Mouse (Mus musculus) telencephalon, adult 2 months (tissue): ENCODE results near the gene Nudt3.

ENCODE experiments used
- DNase-seq: peaks from one replicate; pipeline ENCODE4 v3.0.0-alpha.2; 2011; ENCODE audit warnings: low read depth, low spot score

Nudt3 gene

GRCm38 (mm10) chr17:27565163-27565941 is 57.9 kb downstream of the Nudt3 start, which contains the start of gene AI413582:
TSS of gene AI413582 (minus strand) at chr17:27565756.
- peak; percentile 72 for DNase-seq

GRCm38 (mm10) chr17:27564391-27565162 is 58.7 kb downstream of the Nudt3 start:
- DNase-seq: no peak

- DNase-seq: no peak
Measured at GRCm38 (mm10) chr17:27563771-27564244, 59.5 kb downstream of the Nudt3 start.

GRCm38 (mm10) chr17:27561809-27562526 is 61.3 kb downstream of the Nudt3 start:
- peak; percentile 84 for DNase-seq

- DNase-seq: no peak
Measured at GRCm38 (mm10) chr17:27560926-27561480, 62.3 kb downstream of the Nudt3 start.

- DNase-seq: no peak
Measured at GRCm38 (mm10) chr17:27559596-27559995, 63.7 kb downstream of the Nudt3 start.

GRCm38 (mm10) chr17:27558845-27559244 is 64.5 kb downstream of the Nudt3 start:
- no peak for DNase-seq

- no peak for DNase-seq
Measured at GRCm38 (mm10) chr17:27557927-27558661, 65.2 kb downstream of the Nudt3 start.

GRCm38 (mm10) chr17:27557181-27557926 is 65.9 kb downstream of the Nudt3 start:
- no peak for DNase-seq

GRCm38 (mm10) chr17:27556315-27557011 is 66.8 kb downstream of the Nudt3 start, which contains the start of gene Hmga1:
TSS of gene Hmga1 (plus strand) at chr17:27556497.
- no peak for DNase-seq

GRCm38 (mm10) chr17:27555512-27556172 is 67.7 kb downstream of the Nudt3 start:
- DNase-seq: no peak

- DNase-seq: no peak
Measured at GRCm38 (mm10) chr17:27555075-27555511, 68.2 kb downstream of the Nudt3 start.

GRCm38 (mm10) chr17:27554062-27554960 is 69.0 kb downstream of the Nudt3 start:
- DNase-seq: no peak

- no peak for DNase-seq
Measured at GRCm38 (mm10) chr17:27552215-27553201, 70.8 kb downstream of the Nudt3 start.

GRCm38 (mm10) chr17:27551393-27551940 is 71.8 kb downstream of the Nudt3 start:
- no peak for DNase-seq

GRCm38 (mm10) chr17:27549234-27549633 is 74.1 kb downstream of the Nudt3 start:
- no peak for DNase-seq
